Mouse (Mus musculus) midbrain, embryonic 12.5 days (tissue): ENCODE measurements around the gene Zmym5. TPM values are rescaled to one million over a fixed set of nuclear protein-coding genes. Genes with fewer than 3 reads are reported as not detected.
"Not testable (repeated sequence)": the region's sequence is repeated elsewhere in the genome, so short reads cannot be mapped to it uniquely, and the experiment has no call there.

Experiments
- ATAC-seq: fragments of 200-750 bp; cut with Nextera tagmentation; 2 replicates; pipeline ENCODE4 v1.8.0; 2017; ENCODE audit warnings: low read depth, moderate TSS enrichment, moderate library complexity; ENCODE audit not compliant: low FRiP score
- H3K27ac ChIP-seq: fragments of 300-500 bp; sonication (generic); replicated peaks from 2 replicates; pipeline ENCODE4 v1.5.1; 2016; ENCODE audit warnings: mild to moderate bottlenecking
- H3K27me3 ChIP-seq: fragments of 300-500 bp; sonication (generic); 2 replicates; pipeline ENCODE4 v1.6.1; 2016; ENCODE audit warnings: mild to moderate bottlenecking
- H3K36me3 ChIP-seq: fragments of 300-500 bp; sonication (generic); 2 replicates; pipeline ENCODE4 v1.6.1; 2016
- H3K4me1 ChIP-seq: fragments of 300-500 bp; sonication (generic); 2 replicates; pipeline ENCODE4 v1.6.1; 2016
- H3K4me2 ChIP-seq: fragments of 300-500 bp; sonication (generic); replicated peaks from 2 replicates; pipeline ENCODE4 v1.6.1; 2016; ENCODE audit warnings: mild to moderate bottlenecking, moderate library complexity
- H3K4me3 ChIP-seq: fragments of 300-500 bp; sonication (generic); 2 replicates; pipeline ENCODE4 v1.5.1; 2016; ENCODE audit warnings: mild to moderate bottlenecking
- H3K9ac ChIP-seq: fragments of 300-500 bp; sonication (generic); replicated peaks from 2 replicates; pipeline ENCODE4 v1.6.1; 2016; ENCODE audit warnings: mild to moderate bottlenecking, moderate library complexity
- H3K9me3 ChIP-seq: fragments of 300-500 bp; sonication (generic); 2 replicates; pipeline ENCODE4 v1.6.1; 2016; ENCODE audit warnings: mild to moderate bottlenecking
- WGBS: fragments of 180-500 bp; shearing (Covaris S2); methylation state at CpG from one replicate; pipeline ENCODE4 v1.1.7; 2016; 5-methylcytosine and 5-hydroxymethylcytosine counted together
- polyA plus RNA-seq: library from polyadenylated mRNA; unstranded; fragments of >200 nt; fragmentation: Nextera tagmentation; extraction: Ambion mirVana; gene quantifications from 2 replicates; pipeline ENCODE4 v1.2.1, GENCODE M21; 2016

Gene Zmym5
- polyA plus RNA-seq, 1 experiment from 2014 or later = 34.4 TPM

DNA sequence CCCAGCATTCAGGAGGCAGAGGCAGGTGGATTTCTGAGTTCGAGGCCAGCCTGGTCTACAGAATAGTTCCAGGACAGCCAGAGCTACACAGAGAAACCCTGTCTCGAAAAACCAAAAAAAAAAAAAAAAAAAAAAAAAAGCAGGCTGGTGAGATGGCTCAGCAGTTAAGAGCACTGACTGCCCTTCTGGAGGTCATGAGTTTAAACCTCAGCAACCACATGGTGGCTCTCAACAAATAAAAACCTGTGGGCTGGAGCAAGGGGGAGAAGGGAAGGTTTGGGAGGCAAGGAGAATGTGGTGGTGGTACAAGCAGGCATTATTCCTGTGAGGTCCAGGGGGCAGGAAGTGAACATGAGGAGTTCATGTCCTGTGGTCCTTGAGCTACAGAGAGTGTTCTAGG lies 45.1 kb downstream of the Zmym5 start:
- not testable (repeated sequence) for ATAC-seq, H3K4me3 ChIP-seq, H3K9me3 ChIP-seq, H3K4me2 ChIP-seq, H3K9ac ChIP-seq, H3K27me3 ChIP-seq, H3K27ac ChIP-seq, H3K4me1 ChIP-seq
- 90% methylated on average over 2 of the region's 2 CpGs for WGBS
- peaks cover 44% of the 10 kb centered on the region for H3K36me3 ChIP-seq

DNA sequence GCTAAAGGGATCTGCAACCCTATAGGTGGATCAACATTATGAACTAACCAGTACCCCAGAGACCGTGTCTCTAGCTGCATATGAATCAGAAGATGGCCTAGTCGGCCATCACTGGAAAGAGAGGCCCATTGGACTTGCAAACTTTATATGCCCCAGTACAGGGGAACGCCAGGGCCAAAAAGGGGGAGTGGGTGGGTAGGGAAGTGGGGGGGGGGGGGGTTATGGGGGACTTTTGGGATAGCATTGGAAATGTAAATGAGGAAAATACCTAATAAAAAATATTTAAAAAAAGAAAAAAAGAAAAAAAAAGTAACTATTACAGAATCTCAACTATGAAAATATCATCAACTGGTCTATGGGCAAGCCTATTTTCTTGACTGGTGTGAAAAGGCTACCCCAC lies 46.4 kb downstream of the Zmym5 start:
- H3K36me3 ChIP-seq = peaks cover 45% of the 10 kb centered on the region
- H3K4me1 ChIP-seq, H3K4me3 ChIP-seq, H3K9ac ChIP-seq, H3K27me3 ChIP-seq, H3K4me2 ChIP-seq, H3K27ac ChIP-seq, H3K9me3 ChIP-seq: not testable (repeated sequence)
- peak; percentile 47; the same call in 1 of the 2 replicates for ATAC-seq
- 84% methylated on average over 3 of the region's 3 CpGs for WGBS

- 91% methylated on average over 4 of the region's 4 CpGs for WGBS
- no peak for ATAC-seq
- Histone ChIP-seq H3K4me1 (no peaks in the 10 kb centered on the region), H3K9me3 (no peaks in the 10 kb centered on the region), H3K9ac (no peak overlapping the region), H3K27me3 (no peaks in the 10 kb centered on the region), H3K27ac (no peak overlapping the region), H3K4me2 (no peak overlapping the region), H3K4me3 (no peak overlapping the region), H3K36me3 (peaks cover 49% of the 10 kb centered on the region)
These were observed 60.2 kb downstream of the Zmym5 start for GRCm38 (mm10) chr14:56751282-56751681.

Other genes starting within 250 kb of the Zmym5 start
- 21.6 and 25.7 TPM in 2 replicates for gene Cenpj, start 236.3 kb downstream of the Zmym5 start, polyA plus RNA-seq
- 1.6 and 1.8 TPM in 2 replicates for gene Parp4, start 236.1 kb downstream of the Zmym5 start, polyA plus RNA-seq
- 41.3 and 48.4 TPM in 2 replicates for gene Mphosph8, start 143.5 kb downstream of the Zmym5 start, polyA plus RNA-seq
- 55.7 and 56.0 TPM in 2 replicates for gene Pspc1, start 33.4 kb downstream of the Zmym5 start, polyA plus RNA-seq
- gene Zmym2, start 74.9 kb upstream of the Zmym5 start, polyA plus RNA-seq = 84.0 and 94.9 TPM in 2 replicates
- 0.18 and 0.64 TPM in 2 replicates for gene Gja3, start 246.4 kb upstream of the Zmym5 start, polyA plus RNA-seq